Mouse (Mus musculus): ENCODE results near the gene Btaf1. TPM values are rescaled to one million over a fixed set of nuclear protein-coding genes. Genes with fewer than 3 reads are reported as not detected.
A peak's percentile ranks its signal among the peaks of the same experiment; 100 is the strongest.

The Btaf1 gene
- polyA plus RNA-seq (2012; rRNA removed) (13.2 and 13.6 TPM in 2 replicates), polyA plus RNA-seq (2014; fragmentation: Nextera tagmentation; extraction: Ambion mirVana) (13.2 and 14.8 TPM in 2 replicates)

- Histone ChIP-seq H3K27me3 (ENCODE audit: control insufficient read depth, insufficient read depth, low read length) (no peaks in the 10 kb centered on the region), H3K9me3 (ENCODE audit: control insufficient read depth, low read length) (no peaks in the 10 kb centered on the region), H3K4me1 (ENCODE audit: control insufficient read depth, insufficient read depth, low read length) (peaks cover 7% of the 10 kb centered on the region; the same call in 1 of the 2 replicates), H3K9ac (ENCODE audit: low read depth, low read length, severe bottlenecking) (peak within 1 kb of the TSS; percentile 93), H3K36me3 (ENCODE audit: control insufficient read depth, insufficient read depth, low read length) (no peaks in the 10 kb centered on the region), H3K4me2 (replicated peaks; ENCODE audit: low read depth, low read length, severe bottlenecking) (peak within 1 kb of the TSS; percentile 89), H3K4me3 (replicated peaks; ENCODE audit: low read length) (peak within 1 kb of the TSS; percentile 92), H3K27ac (replicated peaks; ENCODE audit: low read depth, low read length) (peak within 1 kb of the TSS; percentile 93)
- WGBS: 6% methylated on average over 35 of the region's 98 CpGs
- peak; percentile 89 for DNase-seq (ENCODE audit: low spot score)
- 0 out of 2 replicates have a peak, but pooled peaks have one; percentile 87 for TF ChIP-seq POLR2A (IDR thresholded peaks at IDR 0.05; ENCODE audit: borderline replicate concordance, extremely low read depth, insufficient read depth, insufficient read length)
- ATAC-seq (ENCODE audit: low FRiP score, low read depth): peak; percentile 97
Observed at GRCm38 (mm10) chr19:36925671-36926552, at the start of gene Btaf1. TSS of gene Btaf1 (plus strand) at chr19:36926079.

DNA sequence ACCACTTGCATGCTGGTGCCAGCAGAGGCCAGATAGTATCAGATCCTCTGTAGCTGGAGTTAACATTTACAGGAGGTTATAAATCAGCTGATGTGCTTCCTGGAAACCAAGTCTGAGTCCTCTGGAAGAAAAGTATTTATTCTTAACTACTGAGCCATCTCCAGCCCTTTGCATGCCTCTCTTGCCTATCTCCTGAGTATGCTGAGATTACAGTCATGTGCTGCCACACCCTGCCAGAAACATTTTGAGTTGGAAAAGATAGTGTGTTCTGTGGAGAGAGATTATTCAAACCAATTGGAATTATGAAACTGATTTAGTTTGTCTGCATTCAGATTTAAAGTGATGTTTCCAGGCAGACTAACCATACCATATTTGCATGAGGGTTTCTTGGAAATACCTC, 48.5 kb upstream of the Btaf1 start:
- ATAC-seq (ENCODE audit: low FRiP score, low read depth) (no peak), DNase-seq (ENCODE audit: low spot score) (no peak)
- H3K4me3 ChIP-seq (replicated peaks; ENCODE audit: low read length): no peak overlapping the region
- H3K27me3 ChIP-seq (ENCODE audit: control insufficient read depth, insufficient read depth, low read length): no peaks in the 10 kb centered on the region
- no peak overlapping the region for H3K27ac ChIP-seq (replicated peaks; ENCODE audit: low read depth, low read length)
- no peak overlapping the region for H3K4me2 ChIP-seq (replicated peaks; ENCODE audit: low read depth, low read length, severe bottlenecking)
- H3K9ac ChIP-seq (ENCODE audit: low read depth, low read length, severe bottlenecking): no peak overlapping the region
- no peaks in the 10 kb centered on the region for H3K9me3 ChIP-seq (ENCODE audit: control insufficient read depth, low read length)
- H3K4me1 ChIP-seq (ENCODE audit: control insufficient read depth, insufficient read depth, low read length): no peaks in the 10 kb centered on the region
- TF ChIP-seq POLR2A (IDR thresholded peaks at IDR 0.05; ENCODE audit: borderline replicate concordance, extremely low read depth, insufficient read depth, insufficient read length): no peak
- peaks cover 90% of the 10 kb centered on the region for H3K36me3 ChIP-seq (ENCODE audit: control insufficient read depth, insufficient read depth, low read length)

- no peak for DNase-seq (ENCODE audit: low spot score)
- Histone ChIP-seq H3K9me3 (ENCODE audit: control insufficient read depth, low read length) (no peaks in the 10 kb centered on the region), H3K4me2 (replicated peaks; ENCODE audit: low read depth, low read length, severe bottlenecking) (no peak overlapping the region), H3K9ac (ENCODE audit: low read depth, low read length, severe bottlenecking) (no peak overlapping the region), H3K4me1 (ENCODE audit: control insufficient read depth, insufficient read depth, low read length) (no peaks in the 10 kb centered on the region), H3K27ac (replicated peaks; ENCODE audit: low read depth, low read length) (no peak overlapping the region), H3K36me3 (ENCODE audit: control insufficient read depth, insufficient read depth, low read length) (peaks cover 92% of the 10 kb centered on the region), H3K27me3 (ENCODE audit: control insufficient read depth, insufficient read depth, low read length) (no peaks in the 10 kb centered on the region), H3K4me3 (replicated peaks; ENCODE audit: low read length) (no peak overlapping the region)
- ATAC-seq (ENCODE audit: low FRiP score, low read depth): no peak
- TF ChIP-seq POLR2A (IDR thresholded peaks at IDR 0.05; ENCODE audit: borderline replicate concordance, extremely low read depth, insufficient read depth, insufficient read length): no peak
- WGBS: 65% methylated on average over 11 of the region's 11 CpGs
Observed at GRCm38 (mm10) chr19:36878743-36879495, 47.0 kb upstream of the Btaf1 start.

GRCm38 (mm10) chr19:36883119-36883518, 42.8 kb upstream of the Btaf1 start:
- no peak for DNase-seq (ENCODE audit: low spot score)
- ATAC-seq (ENCODE audit: low FRiP score, low read depth): peak; percentile 25; the same call in 1 of the 2 replicates

GRCm38 (mm10) chr19:36886316-36886715, 39.6 kb upstream of the Btaf1 start:
- no peak overlapping the region for H3K4me2 ChIP-seq (replicated peaks; ENCODE audit: low read depth, low read length, severe bottlenecking)
- DNase-seq (ENCODE audit: low spot score): no peak
- no peak for TF ChIP-seq POLR2A (IDR thresholded peaks at IDR 0.05; ENCODE audit: borderline replicate concordance, extremely low read depth, insufficient read depth, insufficient read length)
- no peaks in the 10 kb centered on the region for H3K27me3 ChIP-seq (ENCODE audit: control insufficient read depth, insufficient read depth, low read length)
- no peak for ATAC-seq (ENCODE audit: low FRiP score, low read depth)
- no peak overlapping the region for H3K9ac ChIP-seq (ENCODE audit: low read depth, low read length, severe bottlenecking)
- H3K36me3 ChIP-seq (ENCODE audit: control insufficient read depth, insufficient read depth, low read length): peaks cover 96% of the 10 kb centered on the region
- no peaks in the 10 kb centered on the region for H3K4me1 ChIP-seq (ENCODE audit: control insufficient read depth, insufficient read depth, low read length)
- H3K9me3 ChIP-seq (ENCODE audit: control insufficient read depth, low read length): no peaks in the 10 kb centered on the region
- H3K4me3 ChIP-seq (replicated peaks; ENCODE audit: low read length): no peak overlapping the region
- no peak overlapping the region for H3K27ac ChIP-seq (replicated peaks; ENCODE audit: low read depth, low read length)
- WGBS: 87% methylated on average over 2 of the region's 2 CpGs

More at GRCm38 (mm10) chr19:36883119-36883518, 42.8 kb upstream of the Btaf1 start:
- 80% methylated on average over 6 of the region's 6 CpGs for WGBS
- Histone ChIP-seq H3K9me3 (ENCODE audit: control insufficient read depth, low read length) (no peaks in the 10 kb centered on the region), H3K27ac (replicated peaks; ENCODE audit: low read depth, low read length) (no peak overlapping the region), H3K9ac (ENCODE audit: low read depth, low read length, severe bottlenecking) (no peak overlapping the region), H3K27me3 (ENCODE audit: control insufficient read depth, insufficient read depth, low read length) (no peaks in the 10 kb centered on the region), H3K4me1 (ENCODE audit: control insufficient read depth, insufficient read depth, low read length) (no peaks in the 10 kb centered on the region), H3K36me3 (ENCODE audit: control insufficient read depth, insufficient read depth, low read length) (peaks cover 91% of the 10 kb centered on the region), H3K4me3 (replicated peaks; ENCODE audit: low read length) (no peak overlapping the region), H3K4me2 (replicated peaks; ENCODE audit: low read depth, low read length, severe bottlenecking) (no peak overlapping the region)
- no peak for TF ChIP-seq POLR2A (IDR thresholded peaks at IDR 0.05; ENCODE audit: borderline replicate concordance, extremely low read depth, insufficient read depth, insufficient read length)

All from limb, embryonic 14.5 days (tissue).